Mouse (Mus musculus) kidney, postnatal 0 days (tissue): ENCODE results near the gene Alg11. TPM values are rescaled to one million over a fixed set of nuclear protein-coding genes. Genes with fewer than 3 reads are reported as not detected.
A peak's percentile ranks its signal among the peaks of the same experiment; 100 is the strongest.

Experiments
- ATAC-seq: fragments of 200-750 bp; cut with Nextera tagmentation; replicated peaks from 2 replicates; pipeline ENCODE4 v1.8.0; 2017; ENCODE audit warnings: low read depth, moderate number of reproducible peaks, moderate TSS enrichment, moderate library complexity; ENCODE audit not compliant: low FRiP score
- DNase-seq: peaks from one replicate; pipeline ENCODE4 v3.0.0-alpha.2; 2016; ENCODE audit warnings: low spot score
- H3K27ac ChIP-seq: fragments of 300-500 bp; sonication (generic); 2 replicates; pipeline ENCODE4 v1.5.1; 2014; ENCODE audit warnings: mild to moderate bottlenecking
- H3K27me3 ChIP-seq: fragments of 300-500 bp; sonication (generic); 2 replicates; pipeline ENCODE4 v1.6.1; 2014; ENCODE audit warnings: low read length, mixed read lengths; ENCODE audit not compliant: insufficient read depth
- H3K36me3 ChIP-seq: fragments of 300-500 bp; sonication (generic); 2 replicates; pipeline ENCODE4 v1.6.1; 2014; ENCODE audit warnings: low read length, mixed read lengths; ENCODE audit not compliant: insufficient read depth
- H3K4me1 ChIP-seq: fragments of 300-500 bp; sonication (generic); replicated peaks from 2 replicates; pipeline ENCODE4 v1.6.1; 2014; ENCODE audit warnings: antibody characterized with exemption, low read length, mixed read lengths; ENCODE audit not compliant: insufficient read depth
- H3K4me2 ChIP-seq: fragments of 300-500 bp; sonication (generic); 2 replicates; pipeline ENCODE4 v1.6.1; 2014; ENCODE audit warnings: mild to moderate bottlenecking, low read length, moderate library complexity, mixed read lengths
- H3K4me3 ChIP-seq: fragments of 300-500 bp; sonication (generic); replicated peaks from 2 replicates; pipeline ENCODE4 v1.5.1; 2014; ENCODE audit warnings: low read depth, low read length
- H3K9ac ChIP-seq: fragments of 300-500 bp; sonication (generic); 2 replicates; pipeline ENCODE4 v1.6.1; 2014; ENCODE audit warnings: low read depth, low read length
- H3K9me3 ChIP-seq: fragments of 300-500 bp; sonication (generic); replicated peaks from 2 replicates; pipeline ENCODE4 v1.6.1; 2016; ENCODE audit warnings: low read length, inconsistent platforms, mixed read lengths
- CTCF ChIP-seq: IDR thresholded peaks from 2 replicates; pipeline ENCODE4 v1.5.1; 2016; ENCODE audit warnings: antibody characterized with exemption, low read depth, mild to moderate bottlenecking, moderate library complexity
- WGBS: fragments of 180-500 bp; shearing (Covaris S2); extraction: QIAGEN DNeasy Blood & Tissue Kit; methylation state at CpG from one replicate; pipeline ENCODE4 v1.1.7; 2014; 5-methylcytosine and 5-hydroxymethylcytosine counted together
- polyA plus RNA-seq: library from polyadenylated mRNA; unstranded; fragments of >200 nt; fragmentation: Nextera tagmentation; extraction: Ambion mirVana; gene quantifications from 2 replicates; pipeline ENCODE4 v1.2.1, GENCODE M21; 2015

Gene Alg11
- polyA plus RNA-seq, 1 experiment from 2014 or later, result 23.5 TPM

DNA sequence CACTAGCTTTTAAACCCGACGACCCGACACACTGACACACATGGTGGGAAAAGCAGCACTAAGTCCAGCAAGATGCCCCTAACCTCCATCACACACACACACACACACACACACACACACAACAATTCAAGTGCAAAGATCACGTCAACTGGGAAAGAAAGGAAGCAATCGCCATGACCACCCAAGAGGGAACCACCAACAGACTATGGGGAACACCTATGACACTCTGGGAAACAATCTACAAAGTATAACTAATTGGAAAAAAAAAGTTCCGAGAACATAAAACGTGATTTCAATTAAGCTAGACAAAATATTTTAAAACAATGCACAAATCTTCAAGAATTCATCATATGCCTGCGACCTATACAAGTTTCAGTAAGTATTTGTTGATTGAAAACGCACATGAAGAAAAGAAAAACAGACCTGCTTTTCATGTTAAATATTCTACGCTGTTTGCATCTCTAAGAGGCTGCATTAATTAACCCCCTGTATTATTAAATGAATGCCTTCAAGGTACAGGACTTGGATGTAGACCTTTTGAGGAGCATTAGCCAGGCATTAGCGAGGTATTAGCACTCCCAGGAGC, 1.3 kb upstream of the Alg11 start:
- Histone ChIP-seq H3K4me3 (peak overlapping the region; percentile 73), H3K9me3 (no peaks in the 10 kb centered on the region), H3K27ac (no peak overlapping the region), H3K4me1 (0 out of 2 replicates have a peak, but pooled peaks cover 4% of the 10 kb centered on the region), H3K4me2 (peak overlapping the region; percentile 98), H3K27me3 (peaks cover 12% of the 10 kb centered on the region), H3K36me3 (peaks cover 4% of the 10 kb centered on the region; the same call in 1 of the 2 replicates), H3K9ac (peak overlapping the region; percentile 67)
- TF ChIP-seq CTCF, result no peak
- no peak for ATAC-seq
- DNase-seq, result no peak
- WGBS, result 44% methylated on average over 11 of the region's 11 CpGs

- DNase-seq (peak; percentile 41), ATAC-seq (peak; percentile 81)
- no peak for TF ChIP-seq CTCF
- peaks cover 9% of the 10 kb centered on the region; the same call in 1 of the 2 replicates for H3K36me3 ChIP-seq
- H3K27ac ChIP-seq, result no peak within 1 kb of the TSS
- peaks cover 12% of the 10 kb centered on the region for H3K27me3 ChIP-seq
- peak within 1 kb of the TSS; percentile 73 for H3K4me3 ChIP-seq
- H3K9me3 ChIP-seq, result no peaks in the 10 kb centered on the region
- H3K9ac ChIP-seq, result peak within 1 kb of the TSS; percentile 67
- H3K4me1 ChIP-seq, result 0 out of 2 replicates have a peak, but pooled peaks cover 4% of the 10 kb centered on the region
- peak within 1 kb of the TSS; percentile 98 for H3K4me2 ChIP-seq
- under 1% methylated on average over 44 of the region's 46 CpGs for WGBS
Observed at GRCm38 (mm10) chr8:22059821-22060445, 588 bp upstream of the Alg11 start, which contains the start of gene Atp7b. Gene Atp7b, minus strand, starts transcription at chr8:22060305.

GRCm38 (mm10) chr8:22061126-22061525, 605 bp downstream of the Alg11 start:
- no peaks in the 10 kb centered on the region for H3K9me3 ChIP-seq
- DNase-seq, result no peak

DNA sequence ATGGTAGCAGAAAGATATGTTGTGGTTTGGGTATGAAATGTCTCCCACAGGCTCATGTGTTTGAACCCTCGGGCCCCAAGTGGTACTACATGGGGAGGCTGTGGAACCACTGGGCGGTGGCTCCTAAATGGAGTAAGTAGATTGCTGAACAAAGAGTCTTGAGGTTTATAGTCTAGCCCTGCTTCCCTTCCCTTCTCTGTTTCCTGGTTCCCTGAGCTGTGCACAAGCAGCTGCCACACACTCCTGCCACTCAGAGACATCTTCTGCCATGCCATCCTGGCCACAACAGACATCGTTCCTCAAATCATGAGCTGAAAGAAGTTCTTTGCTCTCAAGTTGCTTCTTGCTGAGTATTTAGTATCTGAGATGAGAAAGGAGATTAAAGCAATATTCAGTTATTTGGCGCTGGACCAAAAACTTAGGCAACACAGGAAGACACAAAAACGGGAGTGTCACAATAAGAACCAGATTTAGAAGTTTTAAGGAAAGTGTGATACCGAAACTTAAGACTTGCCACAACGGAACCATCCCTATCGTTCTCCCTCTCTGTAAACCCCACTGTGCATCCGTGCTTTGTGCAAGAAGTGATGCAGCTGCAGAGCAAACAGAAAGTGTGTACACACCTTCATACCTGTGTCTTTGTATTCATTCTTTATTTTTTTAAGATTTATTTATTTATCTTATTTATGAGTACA, 18.9 kb downstream of the Alg11 start:
- DNase-seq (no peak), ATAC-seq (no peak)
- Histone ChIP-seq H3K36me3 (no peaks in the 10 kb centered on the region), H3K9ac (no peak overlapping the region), H3K27me3 (no peaks in the 10 kb centered on the region), H3K9me3 (no peaks in the 10 kb centered on the region), H3K4me1 (no peaks in the 10 kb centered on the region), H3K4me2 (no peak overlapping the region), H3K27ac (no peak overlapping the region), H3K4me3 (no peak overlapping the region)
- WGBS, result 77% methylated on average over 9 of the region's 9 CpGs
- no peak for TF ChIP-seq CTCF

More at GRCm38 (mm10) chr8:22061126-22061525, 605 bp downstream of the Alg11 start:
- Histone ChIP-seq H3K27me3 (peaks cover 12% of the 10 kb centered on the region), H3K4me1 (0 out of 2 replicates have a peak, but pooled peaks cover 4% of the 10 kb centered on the region), H3K4me3 (peak overlapping the region; percentile 73), H3K4me2 (peak overlapping the region; percentile 98), H3K36me3 (peaks cover 21% of the 10 kb centered on the region), H3K9ac (peak overlapping the region; percentile 55; the same call in 1 of the 2 replicates), H3K27ac (no peak overlapping the region)
- ATAC-seq, result no peak
- WGBS, result 7% methylated on average over 3 of the region's 3 CpGs
- TF ChIP-seq CTCF, result no peak

GRCm38 (mm10) chr8:22089226-22089625, 28.7 kb downstream of the Alg11 start:
- no peak overlapping the region for H3K27ac ChIP-seq
- DNase-seq, result no peak
- H3K36me3 ChIP-seq, result no peaks in the 10 kb centered on the region
- TF ChIP-seq CTCF, result no peak
- WGBS, result 93% methylated on average over 4 of the region's 4 CpGs
- no peak overlapping the region for H3K9ac ChIP-seq
- no peak for ATAC-seq
- H3K4me3 ChIP-seq, result no peak overlapping the region
- no peaks in the 10 kb centered on the region for H3K4me1 ChIP-seq
- no peak overlapping the region for H3K4me2 ChIP-seq
- H3K27me3 ChIP-seq, result no peaks in the 10 kb centered on the region
- H3K9me3 ChIP-seq, result no peaks in the 10 kb centered on the region

DNA sequence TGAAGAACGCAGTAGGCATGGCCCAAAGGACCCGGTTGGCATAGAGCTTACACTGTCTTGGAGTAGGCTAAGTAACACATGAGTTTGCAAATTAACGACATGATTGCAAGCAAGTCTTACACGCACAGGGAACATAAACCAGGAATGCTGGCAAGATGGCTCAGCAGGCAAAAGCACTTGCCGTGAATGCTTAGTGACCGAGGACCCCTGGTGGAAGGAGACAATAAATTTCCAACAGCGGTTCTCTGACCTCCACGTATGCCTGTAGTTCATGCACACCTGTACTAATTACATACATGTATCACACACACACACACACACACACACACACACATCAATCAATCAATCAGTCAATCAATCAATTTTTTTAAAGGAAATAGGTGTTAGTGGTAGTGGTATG, 31.0 kb downstream of the Alg11 start:
- DNase-seq, result peak; percentile 30
- H3K4me1 ChIP-seq, result no peaks in the 10 kb centered on the region
- H3K4me2 ChIP-seq, result no peak overlapping the region
- no peaks in the 10 kb centered on the region for H3K36me3 ChIP-seq
- H3K27me3 ChIP-seq, result no peaks in the 10 kb centered on the region
- no peaks in the 10 kb centered on the region for H3K9me3 ChIP-seq
- 39% methylated on average over 8 of the region's 8 CpGs for WGBS
- H3K27ac ChIP-seq, result no peak overlapping the region
- TF ChIP-seq CTCF, result peak; percentile 48; the same call in 1 of the 2 replicates
- no peak overlapping the region for H3K4me3 ChIP-seq
- no peak overlapping the region for H3K9ac ChIP-seq
- ATAC-seq, result no peak
